Mouse (Mus musculus) heart, postnatal 0 days (tissue): ENCODE data around the gene Rasgef1b. TPM values are rescaled to one million over a fixed set of nuclear protein-coding genes. Genes with fewer than 3 reads are reported as not detected.

Source experiments
- ATAC-seq: fragments of 200-750 bp; cut with Nextera tagmentation; 2 replicates; pipeline ENCODE4 v1.8.0; 2017; ENCODE audit warnings: low read depth, moderate number of reproducible peaks, moderate library complexity; ENCODE audit not compliant: insufficient read depth
- DNase-seq: peaks from one replicate; pipeline ENCODE4 v3.0.0-alpha.2; 2016; ENCODE audit warnings: low spot score
- H3K27ac ChIP-seq: fragments of 300-500 bp; sonication (generic); 2 replicates; pipeline ENCODE4 v1.5.1; 2014; ENCODE audit warnings: low read depth, mild to moderate bottlenecking
- H3K27me3 ChIP-seq: fragments of 300-500 bp; sonication (generic); 2 replicates; pipeline ENCODE4 v1.6.1; 2014; ENCODE audit warnings: low read length, mixed read lengths; ENCODE audit not compliant: control insufficient read depth, insufficient read depth
- H3K36me3 ChIP-seq: fragments of 300-500 bp; sonication (generic); replicated peaks from 2 replicates; pipeline ENCODE4 v1.6.1; 2014; ENCODE audit warnings: low read length, mixed read lengths; ENCODE audit not compliant: control insufficient read depth, insufficient read depth
- H3K4me1 ChIP-seq: fragments of 300-500 bp; sonication (generic); 2 replicates; pipeline ENCODE4 v1.6.1; 2014; ENCODE audit warnings: antibody characterized with exemption; ENCODE audit not compliant: control insufficient read depth, insufficient read depth
- H3K4me2 ChIP-seq: fragments of 300-500 bp; sonication (generic); 2 replicates; pipeline ENCODE4 v1.6.1; 2014; ENCODE audit warnings: low read depth, mild to moderate bottlenecking, low read length, moderate library complexity
- H3K4me3 ChIP-seq: fragments of 300-500 bp; sonication (generic); 2 replicates; pipeline ENCODE4 v1.5.1; 2014; ENCODE audit warnings: low read depth, low read length
- H3K9ac ChIP-seq: fragments of 300-500 bp; sonication (generic); replicated peaks from 2 replicates; pipeline ENCODE4 v1.6.1; 2014; ENCODE audit warnings: low read depth, low read length, mixed read lengths
- H3K9me3 ChIP-seq: fragments of 300-500 bp; sonication (generic); replicated peaks from 2 replicates; pipeline ENCODE4 v1.6.1; 2016; ENCODE audit warnings: low read length; ENCODE audit not compliant: control insufficient read depth
- CTCF ChIP-seq: IDR thresholded peaks from 2 replicates; pipeline ENCODE4 v1.5.1; 2016; ENCODE audit warnings: antibody characterized with exemption, control low read depth, low read depth
- EP300 ChIP-seq: IDR thresholded peaks from 2 replicates; pipeline ENCODE4 v1.6.1; 2016; ENCODE audit warnings: antibody characterized with exemption, low read depth
- WGBS: fragments of 180-500 bp; shearing (Covaris S2); extraction: QIAGEN DNeasy Blood & Tissue Kit; methylation state at CpG from one replicate; pipeline ENCODE4 v1.1.7; 2014; 5-methylcytosine and 5-hydroxymethylcytosine counted together
- polyA plus RNA-seq: library from polyadenylated mRNA; unstranded; fragments of >200 nt; fragmentation: Nextera tagmentation; extraction: Ambion mirVana; gene quantifications from 2 replicates; pipeline ENCODE4 v1.2.1, GENCODE M21; 2015
- total RNA-seq: library from RNA; depleted of rRNA; stranded (reverse); fragments of >200 nt; gene quantifications from 2 replicates; pipeline ENCODE4 v1.2.3, GENCODE M21; 2014; ENCODE audit warnings: low replicate concordance

Gene Rasgef1b
- total and polyA plus RNA-seq, 2 experiments from 2014 or later, result 19.0 to 29.8 TPM

DNA sequence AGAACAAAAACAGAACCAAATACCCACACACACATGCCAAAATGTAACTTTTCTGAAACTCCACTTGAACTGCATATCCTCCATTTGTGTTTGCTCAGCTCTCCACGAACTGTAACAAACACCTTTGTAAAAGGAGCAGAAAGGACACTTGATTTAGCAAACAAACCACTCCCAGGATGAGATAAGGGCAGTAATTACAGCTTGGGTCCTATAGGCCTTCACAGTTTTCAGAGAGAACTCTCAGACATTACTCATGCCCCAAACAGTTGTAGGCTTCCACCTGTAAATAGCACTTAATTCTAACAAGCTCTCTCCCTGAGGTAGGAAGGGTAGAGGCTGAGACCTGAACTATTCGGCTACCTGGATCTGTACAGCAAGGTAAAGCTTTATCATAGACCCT is 309.0 kb downstream of the Rasgef1b start:
- whole genome bisulfite sequencing, result 53% methylated on average over 2 of the region's 2 CpGs
- no peak for ATAC-seq

DNA sequence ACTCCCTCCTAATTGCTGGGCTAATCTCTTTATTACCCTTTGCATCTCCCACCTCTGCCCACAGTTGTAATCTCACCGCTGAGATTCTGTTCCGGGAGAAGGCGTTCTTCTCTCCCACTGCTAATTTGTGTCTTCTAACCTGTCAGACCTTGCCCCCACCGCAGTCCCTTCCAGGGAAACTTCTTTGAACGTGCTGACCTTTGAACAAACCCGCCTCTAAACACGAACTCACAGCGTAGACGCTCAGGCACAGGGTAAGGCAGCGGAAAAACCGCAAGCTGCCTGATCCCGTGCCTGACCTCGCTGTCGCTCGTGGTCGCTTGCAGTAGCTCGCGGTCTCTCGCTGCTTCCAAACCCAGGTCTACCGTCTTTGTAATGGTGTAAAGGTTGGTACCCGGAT is 312.0 kb downstream of the Rasgef1b start:
- WGBS, result 88% methylated on average over 21 of the region's 21 CpGs
- H3K36me3 ChIP-seq, result no peaks in the 10 kb centered on the region
- TF ChIP-seq CTCF, result no peak
- no peak for TF ChIP-seq EP300
- DNase-seq (no peak), ATAC-seq (no peak)
- no peaks in the 10 kb centered on the region for H3K4me1 ChIP-seq
- H3K9me3 ChIP-seq, result no peaks in the 10 kb centered on the region
- no peaks in the 10 kb centered on the region for H3K27me3 ChIP-seq
- no peak overlapping the region for H3K27ac ChIP-seq
- H3K4me2 ChIP-seq, result no peak overlapping the region
- H3K4me3 ChIP-seq, result no peak overlapping the region
- no peak overlapping the region for H3K9ac ChIP-seq

More for the DNA sequence above, 309.0 kb downstream of the Rasgef1b start:
- H3K27me3 ChIP-seq, result no peaks in the 10 kb centered on the region
- no peak overlapping the region for H3K4me2 ChIP-seq
- H3K9me3 ChIP-seq, result no peaks in the 10 kb centered on the region
- no peaks in the 10 kb centered on the region for H3K36me3 ChIP-seq
- no peak overlapping the region for H3K4me3 ChIP-seq
- TF ChIP-seq EP300 (no peak), CTCF (no peak)
- H3K4me1 ChIP-seq, result no peaks in the 10 kb centered on the region
- no peak overlapping the region for H3K9ac ChIP-seq
- no peak for DNase-seq
- H3K27ac ChIP-seq, result no peak overlapping the region

DNA sequence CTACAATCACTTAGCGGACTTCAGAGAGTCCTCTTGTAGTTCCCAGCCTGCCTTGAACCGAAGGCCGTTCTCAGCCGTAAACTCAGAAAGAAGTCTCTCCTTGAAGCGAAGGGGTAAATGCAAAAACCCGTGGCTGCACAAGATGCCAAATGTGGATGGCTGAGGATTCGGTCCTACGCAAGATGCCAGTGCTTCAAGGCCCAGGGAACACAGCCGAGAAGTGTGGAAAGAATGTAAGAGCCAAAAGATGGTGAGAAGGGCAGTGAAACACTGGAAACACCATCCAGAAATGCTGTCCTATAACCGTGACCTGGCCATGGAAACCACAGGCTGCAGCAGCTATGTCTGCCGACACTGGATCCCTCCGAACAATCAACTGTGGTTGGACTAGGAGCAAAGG is 313.2 kb downstream of the Rasgef1b start:
- Histone ChIP-seq H3K4me3 (no peak overlapping the region), H3K27ac (no peak overlapping the region), H3K4me1 (no peaks in the 10 kb centered on the region), H3K36me3 (no peaks in the 10 kb centered on the region), H3K9me3 (no peaks in the 10 kb centered on the region), H3K4me2 (no peak overlapping the region), H3K9ac (no peak overlapping the region), H3K27me3 (no peaks in the 10 kb centered on the region)
- no peak for DNase-seq
- TF ChIP-seq EP300, result no peak
- TF ChIP-seq CTCF, result no peak
- ATAC-seq, result no peak
- 93% methylated on average over 12 of the region's 12 CpGs for WGBS

DNA sequence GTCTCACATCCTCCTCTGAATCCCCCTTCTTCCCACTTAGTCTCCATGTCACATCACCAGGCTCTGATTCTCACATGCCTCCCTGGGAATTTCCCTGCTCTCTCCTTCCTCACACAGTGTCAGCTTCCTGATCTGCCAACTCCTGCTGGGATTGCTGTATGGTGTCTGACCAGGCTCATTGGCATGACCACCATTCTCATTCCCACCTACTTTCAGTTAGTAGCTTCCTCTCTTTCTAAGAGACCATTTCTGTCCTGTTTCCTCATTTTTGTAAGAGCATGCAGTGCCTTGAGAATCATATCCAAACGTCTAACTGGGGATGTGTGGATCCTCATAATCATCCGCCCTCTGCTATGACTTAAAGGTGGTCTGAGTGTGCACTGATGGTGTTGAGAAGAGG is 313.8 kb downstream of the Rasgef1b start:
- Histone ChIP-seq H3K4me2 (no peak overlapping the region), H3K9ac (no peak overlapping the region), H3K27ac (no peak overlapping the region), H3K4me1 (no peaks in the 10 kb centered on the region), H3K27me3 (no peaks in the 10 kb centered on the region), H3K36me3 (no peaks in the 10 kb centered on the region), H3K4me3 (no peak overlapping the region), H3K9me3 (no peaks in the 10 kb centered on the region)
- DNase-seq (no peak), ATAC-seq (no peak)
- TF ChIP-seq EP300, result no peak
- TF ChIP-seq CTCF, result no peak
- WGBS, result 74% methylated on average over 2 of the region's 2 CpGs

DNA sequence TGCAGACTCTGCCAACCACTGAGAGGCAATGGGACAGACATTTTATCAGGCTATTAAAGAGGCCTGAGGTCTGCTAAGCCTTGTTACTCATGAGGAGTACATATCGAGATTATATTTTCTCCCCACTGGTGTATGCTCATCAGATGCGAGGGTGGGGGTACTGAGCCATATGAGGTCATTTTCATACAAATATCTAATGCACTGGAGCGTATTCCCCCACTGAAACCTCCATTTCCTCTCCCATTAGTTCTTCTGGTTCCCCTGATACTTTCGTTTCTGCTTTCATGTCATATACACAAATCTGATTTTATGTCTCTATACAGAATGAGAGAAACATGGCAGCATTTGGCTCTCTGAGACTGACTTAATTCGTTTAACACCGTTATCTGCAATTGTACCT is 314.6 kb downstream of the Rasgef1b start:
- no peaks in the 10 kb centered on the region for H3K9me3 ChIP-seq

DNA sequence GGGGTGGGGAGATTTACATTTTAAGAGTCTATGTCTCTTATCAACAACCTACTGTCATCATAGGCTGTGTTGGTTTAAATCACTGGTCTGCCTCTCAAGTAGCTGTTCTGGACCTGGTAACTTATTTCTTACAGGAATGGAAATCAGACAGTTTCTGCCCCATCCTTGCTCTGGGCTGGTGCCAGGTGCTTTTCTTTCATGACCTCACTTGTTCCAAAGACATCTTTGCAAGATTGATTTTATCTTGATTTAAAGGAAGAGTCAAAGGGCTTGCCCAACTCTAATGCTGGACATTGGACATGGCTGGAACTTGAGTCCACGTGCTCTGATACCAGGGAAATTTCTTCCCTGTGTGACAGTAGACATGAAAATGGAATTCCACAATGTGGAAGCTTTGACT is 315.0 kb downstream of the Rasgef1b start:
- Histone ChIP-seq H3K4me1 (no peaks in the 10 kb centered on the region), H3K9me3 (no peaks in the 10 kb centered on the region), H3K27ac (no peak overlapping the region), H3K4me3 (no peak overlapping the region), H3K4me2 (no peak overlapping the region), H3K9ac (no peak overlapping the region), H3K36me3 (no peaks in the 10 kb centered on the region), H3K27me3 (no peaks in the 10 kb centered on the region)
- DNase-seq (no peak), ATAC-seq (no peak)
- no peak for TF ChIP-seq CTCF
- no peak for TF ChIP-seq EP300
- 43% methylated on average over 1 of the region's 1 CpGs for WGBS

More for the DNA sequence above, 314.6 kb downstream of the Rasgef1b start:
- H3K27me3 ChIP-seq, result no peaks in the 10 kb centered on the region
- no peak for ATAC-seq
- H3K27ac ChIP-seq, result no peak overlapping the region
- H3K36me3 ChIP-seq, result no peaks in the 10 kb centered on the region
- H3K4me2 ChIP-seq, result no peak overlapping the region
- no peaks in the 10 kb centered on the region for H3K4me1 ChIP-seq
- DNase-seq, result no peak
- no peak for TF ChIP-seq CTCF
- TF ChIP-seq EP300, result no peak
- H3K9ac ChIP-seq, result no peak overlapping the region
- WGBS, result 73% methylated on average over 6 of the region's 6 CpGs
- no peak overlapping the region for H3K4me3 ChIP-seq
